Mouse (Mus musculus) liver, postnatal 0 days (tissue): ENCODE data around the gene Eef1akmt2.

Source experiments
- CTCF ChIP-seq: sonication (generic); IDR thresholded peaks from 2 replicates; pipeline ENCODE4 v1.5.1; 2016; ENCODE audit warnings: antibody characterized with exemption, low read depth
- EP300 ChIP-seq: IDR thresholded peaks from 2 replicates; pipeline ENCODE4 v1.6.1; 2016; ENCODE audit warnings: antibody characterized with exemption, low read depth, mild to moderate bottlenecking

DNA sequence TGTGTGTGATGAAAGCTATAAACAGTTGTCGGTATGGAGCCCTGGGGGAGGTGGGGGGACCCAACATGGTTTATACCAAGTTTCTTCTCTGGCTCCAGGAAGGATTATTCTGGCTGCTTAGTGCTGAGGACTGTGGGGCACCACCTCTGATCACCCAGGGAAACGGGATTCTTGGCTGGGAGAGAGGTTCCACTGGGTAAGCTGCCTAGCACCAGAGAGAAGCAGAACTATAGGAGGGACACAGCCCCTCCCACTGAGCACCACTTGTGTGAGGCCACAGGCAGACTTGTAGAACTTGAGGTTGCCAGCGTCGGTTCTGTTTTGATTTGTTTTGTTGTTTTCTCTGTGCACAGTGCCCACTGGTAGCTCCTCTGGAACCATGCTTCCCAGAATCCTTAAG, 1.5 kb upstream of the Eef1akmt2 start:
- no peak for TF ChIP-seq CTCF
- no peak for TF ChIP-seq EP300
